Comparison of ENCODE assay signal across 19 mouse cellular contexts in the genomic region with DNA sequence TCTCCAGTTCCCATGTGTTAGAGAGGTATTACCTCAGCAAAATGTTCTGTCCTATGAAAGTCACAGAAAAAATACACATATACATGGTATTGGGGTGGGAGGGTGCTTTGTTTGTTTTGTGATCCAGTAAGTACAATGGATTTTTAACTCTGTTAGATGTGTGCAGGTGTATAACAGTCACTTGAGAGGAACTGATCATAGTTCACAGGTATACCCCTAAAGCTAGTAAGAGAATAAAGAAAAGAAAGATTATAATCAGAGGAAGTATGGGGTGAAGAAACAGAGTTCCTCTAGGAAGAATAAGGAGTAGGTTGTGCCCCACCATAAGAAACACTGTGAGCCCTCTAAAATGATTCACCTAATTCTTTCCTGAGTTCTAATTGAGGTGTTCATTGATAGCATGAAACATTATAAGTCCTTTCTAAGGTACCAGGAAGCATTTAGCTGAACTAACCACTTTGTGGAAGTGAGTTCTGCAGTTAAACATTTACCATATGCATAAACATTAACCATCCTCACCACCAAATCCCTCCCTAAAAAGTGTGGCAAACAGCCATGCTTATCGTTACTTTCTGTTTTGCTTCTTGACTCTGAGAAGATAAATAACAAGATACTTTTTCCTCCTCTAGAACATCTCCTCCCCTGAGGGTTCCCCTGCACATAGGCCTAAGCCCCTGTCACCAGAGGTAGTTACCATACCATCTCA. TPM values are rescaled to one million over a fixed set of nuclear protein-coding genes. Genes with fewer than 3 reads are reported as not detected.
DNase-seq lines count a peak whose midpoint lies in the region; ATAC-seq and TF ChIP-seq lines count a peak whose summit lies in the region.
"Had no signal": no experiment of that assay in that cellular context is flagged by ENCODE, and none has a peak within 500 bp of the region (broad histone marks: within the 10 kb centered on the region; RNA-seq: fewer than 3 reads in every experiment).

No protein-coding gene starts in this region.

- H3K9me3 ChIP-seq in kidney, embryonic 14.5 days (ENCODE audit: control insufficient read depth, low read length) = no peaks in the 10 kb centered on the region
- H3K9me3 ChIP-seq in intestine, postnatal 0 days (ENCODE audit: control insufficient read depth) = no peaks in the 10 kb centered on the region
- H3K9me3 ChIP-seq: heart, embryonic 10.5 days; hindbrain, embryonic 15.5 days; limb, embryonic 13.5 days had no signal

- no peak overlapping the region for H3K4me3 ChIP-seq in kidney, embryonic 14.5 days (ENCODE audit: low read length)
- H3K4me3 ChIP-seq in intestine, postnatal 0 days (ENCODE audit: low read depth, low read length) = no peak overlapping the region
- H3K4me3 ChIP-seq in small intestine, adult 2 months (ENCODE audit: low read depth, low read length) = 0 out of 2 replicates have a peak overlapping the region, but pooled peaks have one; percentile 22
- H3K4me3 ChIP-seq: heart, embryonic 10.5 days; hindbrain, embryonic 15.5 days; limb, embryonic 13.5 days had no signal

- intact Hi-C loops in gastrocnemius, postnatal 14 days (cut with DNase I; ENCODE audit: low total_unique reads) = no loop called here

- H3K27ac ChIP-seq in kidney, embryonic 14.5 days (ENCODE audit: low read depth, low read length) = no peak overlapping the region
- peak overlapping the region; percentile 50; the same call in 1 of the 2 replicates for H3K27ac ChIP-seq in intestine, postnatal 0 days (ENCODE audit: low read depth, low read length)
- peak overlapping the region; percentile 81 for H3K27ac ChIP-seq in small intestine, adult 2 months (ENCODE audit: insufficient read depth, low read depth, low read length)
- H3K27ac ChIP-seq: heart, embryonic 10.5 days; hindbrain, embryonic 15.5 days; limb, embryonic 13.5 days had no signal

- no peak for TF ChIP-seq POLR2A in small intestine, adult 2 months (IDR thresholded peaks at IDR 0.05; ENCODE audit: low read depth, low read length)

- H3K27me3 ChIP-seq in kidney, embryonic 14.5 days (ENCODE audit: control insufficient read depth, insufficient read depth, low read length) = no peaks in the 10 kb centered on the region
- H3K27me3 ChIP-seq in intestine, postnatal 0 days (replicated peaks; ENCODE audit: control insufficient read depth, insufficient read depth, low read length) = no peaks in the 10 kb centered on the region
- no peaks in the 10 kb centered on the region for H3K27me3 ChIP-seq in small intestine, adult 2 months (ENCODE audit: control insufficient read depth, insufficient read depth, low read length)
- H3K27me3 ChIP-seq: CH12.LX; hindbrain, embryonic 15.5 days; limb, embryonic 13.5 days had no signal

- no peak overlapping the region; the same call in 1 of the 2 replicates for H3K4me2 ChIP-seq in kidney, embryonic 14.5 days (replicated peaks; ENCODE audit: low read depth, low read length)
- H3K4me2 ChIP-seq in intestine, postnatal 0 days (replicated peaks; ENCODE audit: low read depth) = peak overlapping the region; percentile 38; the same call in 1 of the 2 replicates
- H3K4me2 ChIP-seq: hindbrain, embryonic 15.5 days; limb, embryonic 13.5 days had no signal

- peak; percentile 27 for DNase-seq in kidney, adult 18-20 months
- DNase-seq in kidney, postnatal 36 days = peak; percentile 47 to 78
- DNase-seq in gastrocnemius, postnatal 14 days = no peak
- DNase-seq in embryo, embryonic 11 days = no peak
- no peak for DNase-seq in urinary bladder, postnatal 36 days (ENCODE audit: low spot score in 2 of 2)
- DNase-seq: adrenal gland, adult 8-10 months; cerebellum, postnatal 14 days; gastrocnemius, postnatal 25 days; heart, postnatal 14 days; midbrain, embryonic 14.5 days; right cerebral cortex, adult 18-20 months had no signal

- WGBS in kidney, embryonic 14.5 days = 53% methylated on average over 1 of the region's 1 CpGs
- WGBS in intestine, postnatal 0 days = 21% methylated on average over 1 of the region's 1 CpGs
- 2% methylated on average over 1 of the region's 1 CpGs for WGBS in small intestine, adult 2 months

- no peak overlapping the region for H3K9ac ChIP-seq in kidney, embryonic 14.5 days (ENCODE audit: low read depth, low read length)
- no peak overlapping the region for H3K9ac ChIP-seq in intestine, postnatal 0 days (ENCODE audit: low read depth, low read length)
- H3K9ac ChIP-seq: hindbrain, embryonic 15.5 days; limb, embryonic 13.5 days had no signal

- no peak for TF ChIP-seq CTCF in intestine, postnatal 0 days (IDR thresholded peaks at IDR 0.05; ENCODE audit: low read depth)
- TF ChIP-seq CTCF in small intestine, adult 2 months (IDR thresholded peaks at IDR 0.05; ENCODE audit: extremely low read depth, insufficient read length, insufficient replicate concordance, low read depth, low read length) = no peak

- no peak for ATAC-seq in kidney, embryonic 14.5 days (ENCODE audit: low FRiP score, low TSS enrichment)
- ATAC-seq in intestine, postnatal 0 days = peak; percentile 69
- ATAC-seq: lung, postnatal 0 days had no signal

- peaks cover 80% of the 10 kb centered on the region for H3K36me3 ChIP-seq in kidney, embryonic 14.5 days (ENCODE audit: control insufficient read depth, insufficient read depth, low read length)
- H3K36me3 ChIP-seq in intestine, postnatal 0 days (ENCODE audit: control insufficient read depth, insufficient read depth) = peaks cover 49% of the 10 kb centered on the region
- peaks cover 48% of the 10 kb centered on the region for H3K36me3 ChIP-seq in small intestine, adult 2 months (ENCODE audit: control insufficient read depth, insufficient read depth, low read length)

- no peaks in the 10 kb centered on the region for H3K4me1 ChIP-seq in kidney, embryonic 14.5 days (ENCODE audit: control insufficient read depth, insufficient read depth, low read length)
- peaks cover 4% of the 10 kb centered on the region; the same call in 1 of the 2 replicates for H3K4me1 ChIP-seq in intestine, postnatal 0 days (replicated peaks; ENCODE audit: control insufficient read depth, insufficient read depth, low read length)
- H3K4me1 ChIP-seq in small intestine, adult 2 months (ENCODE audit: control insufficient read depth, insufficient read depth, insufficient read length, low read length) = peaks cover 17% of the 10 kb centered on the region
- H3K4me1 ChIP-seq: heart, embryonic 10.5 days; hindbrain, embryonic 15.5 days; limb, embryonic 13.5 days had no signal

RNA-seq across cellular contexts. Expression of gene Lhfpl4, which starts 53.6 kb away (rescaled TPM):
- 0.45 and 0.69 TPM in 2 replicates for polyA plus RNA-seq in kidney, embryonic 14.5 days (2014; fragmentation: Nextera tagmentation; extraction: Ambion mirVana)
- 0.78 and 0.95 TPM in 2 replicates for polyA plus RNA-seq in intestine, postnatal 0 days (2015; fragmentation: Nextera tagmentation; extraction: Ambion mirVana)
- polyA plus RNA-seq in small intestine, adult 2 months (2012; rRNA removed) = 0.15 and 0.43 TPM in 2 replicates
- under 1 TPM; 0.44 to 0.62 TPM for total RNA-seq in gastrocnemius, postnatal 14 days (2021)

Comparison
In these comparisons a context has a peak if more than half of its experiments do, and no peak if none do; other contexts are left out.
1. DNase-seq: peak in kidney, adult 18-20 months (single experiment) and kidney, postnatal 36 days (2 of 2); none in gastrocnemius, postnatal 14 days (single experiment), embryo, embryonic 11 days (single experiment) and urinary bladder, postnatal 36 days (0 of 2).